Mouse (Mus musculus) limb, embryonic 13.5 days (tissue): ENCODE data around the gene Tsc22d3. TPM values are rescaled to one million over a fixed set of nuclear protein-coding genes. Genes with fewer than 3 reads are reported as not detected.

Source experiments
- polyA plus RNA-seq: library from polyadenylated mRNA; unstranded; fragments of >200 nt; fragmentation: Nextera tagmentation; extraction: Ambion mirVana; gene quantifications from 2 replicates; pipeline ENCODE4 v1.2.1, GENCODE M21; 2015

Gene Tsc22d3
- polyA plus RNA-seq, 1 experiment from 2014 or later: 114 TPM

Other genes with a start within 250 kb of the Tsc22d3 start
- gene Prps1, start 144.0 kb downstream of the Tsc22d3 start, polyA plus RNA-seq: 57.1 and 61.6 TPM in 2 replicates
- 3.0 and 3.2 TPM in 2 replicates for gene Mid2, start 63.9 kb upstream of the Tsc22d3 start, polyA plus RNA-seq
- not detected in 2 replicates for gene Tex13b, start 212.8 kb upstream of the Tsc22d3 start, polyA plus RNA-seq